Mouse (Mus musculus) midbrain, embryonic 14.5 days (tissue): Measurements from ENCODE around the gene Foxj1. TPM values are rescaled to one million over a fixed set of nuclear protein-coding genes. Genes with fewer than 3 reads are reported as not detected.

ENCODE experiments used
- ATAC-seq: fragments of 200-750 bp; cut with Nextera tagmentation; 2 replicates; pipeline ENCODE4 v1.8.0; 2017; ENCODE audit warnings: moderate number of reproducible peaks, moderate library complexity; ENCODE audit not compliant: low FRiP score, low TSS enrichment
- DNase-seq: peaks from one replicate; pipeline ENCODE4 v3.0.0-alpha.2; 2015
- H3K27ac ChIP-seq: fragments of 300-500 bp; sonication (generic); replicated peaks from 2 replicates; pipeline ENCODE4 v1.5.1; 2014; ENCODE audit warnings: mild to moderate bottlenecking, low read depth, low read length, moderate library complexity
- H3K27me3 ChIP-seq: fragments of 300-500 bp; sonication (generic); 2 replicates; pipeline ENCODE4 v1.6.1; 2014; ENCODE audit warnings: low read length, control low read depth, mixed read lengths; ENCODE audit not compliant: control insufficient read depth, insufficient read depth
- H3K36me3 ChIP-seq: fragments of 300-500 bp; sonication (generic); 2 replicates; pipeline ENCODE4 v1.6.1; 2014; ENCODE audit warnings: low read length, control low read depth; ENCODE audit not compliant: control insufficient read depth, insufficient read depth
- H3K4me1 ChIP-seq: fragments of 300-500 bp; sonication (generic); 2 replicates; pipeline ENCODE4 v1.6.1; 2014; ENCODE audit warnings: mild to moderate bottlenecking, antibody characterized with exemption, low read length, control low read depth; ENCODE audit not compliant: control insufficient read depth, insufficient read depth
- H3K4me2 ChIP-seq: fragments of 300-500 bp; sonication (generic); 2 replicates; pipeline ENCODE4 v1.6.1; 2014; ENCODE audit warnings: mild to moderate bottlenecking, low read length, moderate library complexity
- H3K4me3 ChIP-seq: fragments of 300-500 bp; sonication (generic); replicated peaks from 2 replicates; pipeline ENCODE4 v1.5.1; 2014; ENCODE audit warnings: low read depth, low read length
- H3K9ac ChIP-seq: fragments of 300-500 bp; sonication (generic); replicated peaks from 2 replicates; pipeline ENCODE4 v1.6.1; 2014; ENCODE audit warnings: mild to moderate bottlenecking, low read length, moderate library complexity
- H3K9me3 ChIP-seq: fragments of 300-500 bp; sonication (generic); 2 replicates; pipeline ENCODE4 v1.6.1; 2016; ENCODE audit warnings: low read length, control low read depth, mixed read lengths; ENCODE audit not compliant: control insufficient read depth
- WGBS: fragments of 180-500 bp; shearing (Covaris S2); extraction: QIAGEN DNeasy Blood & Tissue Kit; methylation state at CpG from one replicate; pipeline ENCODE4 v1.1.7; 2014; 5-methylcytosine and 5-hydroxymethylcytosine counted together
- polyA plus RNA-seq: library from polyadenylated mRNA; unstranded; fragments of >200 nt; fragmentation: Nextera tagmentation; extraction: Ambion mirVana; gene quantifications from 2 replicates; pipeline ENCODE4 v1.2.1, GENCODE M21; 2014

Foxj1 gene
- polyA plus RNA-seq, 1 experiment from 2014 or later, result 9.2 TPM

GRCm38 (mm10) chr11:116305423-116305822 is 29.8 kb downstream of the Foxj1 start:
- H3K9ac ChIP-seq, result no peak overlapping the region
- H3K27me3 ChIP-seq, result 0 out of 2 replicates have a peak, but pooled peaks cover 3% of the 10 kb centered on the region
- H3K4me1 ChIP-seq, result peaks cover 6% of the 10 kb centered on the region
- H3K9me3 ChIP-seq, result no peaks in the 10 kb centered on the region
- no peak overlapping the region for H3K27ac ChIP-seq
- peak overlapping the region; percentile 86 for H3K4me2 ChIP-seq
- 93% methylated on average over 2 of the region's 2 CpGs for WGBS
- H3K36me3 ChIP-seq, result peaks cover 44% of the 10 kb centered on the region
- peak overlapping the region; percentile 71; the same call in 1 of the 2 replicates for H3K4me3 ChIP-seq
- ATAC-seq, result no peak
- DNase-seq, result no peak

GRCm38 (mm10) chr11:116298621-116299020 is 36.6 kb downstream of the Foxj1 start:
- no peak overlapping the region for H3K27ac ChIP-seq
- H3K9ac ChIP-seq, result no peak overlapping the region
- WGBS, result 92% methylated on average over 6 of the region's 6 CpGs
- H3K4me3 ChIP-seq, result no peak overlapping the region
- peaks cover 98% of the 10 kb centered on the region for H3K36me3 ChIP-seq
- ATAC-seq, result no peak
- no peaks in the 10 kb centered on the region for H3K27me3 ChIP-seq
- H3K4me2 ChIP-seq, result no peak overlapping the region
- no peaks in the 10 kb centered on the region for H3K9me3 ChIP-seq
- no peak for DNase-seq
- H3K4me1 ChIP-seq, result no peaks in the 10 kb centered on the region

GRCm38 (mm10) chr11:116298221-116298620 is 37.0 kb downstream of the Foxj1 start:
- no peak overlapping the region for H3K27ac ChIP-seq
- H3K9me3 ChIP-seq, result no peaks in the 10 kb centered on the region
- DNase-seq (no peak), ATAC-seq (no peak)
- no peaks in the 10 kb centered on the region for H3K4me1 ChIP-seq
- no peak overlapping the region for H3K4me2 ChIP-seq
- H3K27me3 ChIP-seq, result no peaks in the 10 kb centered on the region
- 91% methylated on average over 11 of the region's 11 CpGs for WGBS
- H3K9ac ChIP-seq, result no peak overlapping the region
- H3K4me3 ChIP-seq, result no peak overlapping the region
- peaks cover 97% of the 10 kb centered on the region for H3K36me3 ChIP-seq

- Histone ChIP-seq H3K4me1 (no peaks in the 10 kb centered on the region), H3K27ac (no peak overlapping the region), H3K9ac (no peak overlapping the region), H3K4me3 (no peak overlapping the region), H3K4me2 (no peak overlapping the region), H3K9me3 (no peaks in the 10 kb centered on the region), H3K27me3 (no peaks in the 10 kb centered on the region), H3K36me3 (peaks cover 97% of the 10 kb centered on the region)
- ATAC-seq, result no peak
- WGBS, result 90% methylated on average over 3 of the region's 3 CpGs
- DNase-seq, result no peak
These were observed 38.2 kb downstream of the Foxj1 start for GRCm38 (mm10) chr11:116297017-116297416.

- ATAC-seq (no peak), DNase-seq (no peak)
- Histone ChIP-seq H3K4me2 (no peak overlapping the region), H3K27ac (no peak overlapping the region), H3K36me3 (peaks cover 96% of the 10 kb centered on the region), H3K27me3 (no peaks in the 10 kb centered on the region), H3K4me3 (no peak overlapping the region), H3K4me1 (no peaks in the 10 kb centered on the region), H3K9ac (no peak overlapping the region), H3K9me3 (no peaks in the 10 kb centered on the region)
- 87% methylated on average over 8 of the region's 8 CpGs for WGBS
These were observed 38.9 kb downstream of the Foxj1 start for GRCm38 (mm10) chr11:116296191-116296734.

- no peak overlapping the region for H3K27ac ChIP-seq
- DNase-seq (peak; percentile 86), ATAC-seq (no peak)
- 42% methylated on average over 5 of the region's 5 CpGs for WGBS
- no peaks in the 10 kb centered on the region for H3K9me3 ChIP-seq
- peaks cover 96% of the 10 kb centered on the region for H3K36me3 ChIP-seq
- H3K27me3 ChIP-seq, result no peaks in the 10 kb centered on the region
- H3K4me1 ChIP-seq, result no peaks in the 10 kb centered on the region
- no peak overlapping the region for H3K4me3 ChIP-seq
- H3K4me2 ChIP-seq, result no peak overlapping the region
- no peak overlapping the region for H3K9ac ChIP-seq
These were observed 40.9 kb downstream of the Foxj1 start for GRCm38 (mm10) chr11:116294319-116294718.

GRCm38 (mm10) chr11:116293538-116294137 is 41.6 kb downstream of the Foxj1 start:
- Histone ChIP-seq H3K27me3 (no peaks in the 10 kb centered on the region), H3K9me3 (no peaks in the 10 kb centered on the region), H3K36me3 (peaks cover 96% of the 10 kb centered on the region), H3K4me1 (no peaks in the 10 kb centered on the region), H3K9ac (no peak overlapping the region), H3K4me2 (no peak overlapping the region), H3K27ac (no peak overlapping the region), H3K4me3 (no peak overlapping the region)
- DNase-seq (no peak), ATAC-seq (no peak)
- WGBS, result 85% methylated on average over 12 of the region's 12 CpGs

- Histone ChIP-seq H3K4me1 (no peaks in the 10 kb centered on the region), H3K27ac (no peak overlapping the region), H3K9ac (no peak overlapping the region), H3K4me3 (no peak overlapping the region), H3K36me3 (peaks cover 98% of the 10 kb centered on the region), H3K4me2 (no peak overlapping the region), H3K9me3 (no peaks in the 10 kb centered on the region), H3K27me3 (no peaks in the 10 kb centered on the region)
- DNase-seq (no peak), ATAC-seq (no peak)
- WGBS, result 88% methylated on average over 13 of the region's 13 CpGs
These were observed 42.8 kb downstream of the Foxj1 start for GRCm38 (mm10) chr11:116292401-116292800.

- Histone ChIP-seq H3K4me3 (no peak overlapping the region), H3K4me2 (no peak overlapping the region), H3K4me1 (no peaks in the 10 kb centered on the region), H3K9me3 (no peaks in the 10 kb centered on the region), H3K9ac (no peak overlapping the region), H3K27ac (no peak overlapping the region; the same call in 1 of the 2 replicates), H3K27me3 (no peaks in the 10 kb centered on the region), H3K36me3 (peaks cover 82% of the 10 kb centered on the region)
- ATAC-seq (no peak), DNase-seq (no peak)
- WGBS, result 90% methylated on average over 8 of the region's 8 CpGs
These were observed 44.6 kb downstream of the Foxj1 start for GRCm38 (mm10) chr11:116290556-116290955.
